Mouse (Mus musculus): ENCODE measurements around the gene Spata16. TPM values are rescaled to one million over a fixed set of nuclear protein-coding genes. Genes with fewer than 3 reads are reported as not detected.
"Not testable (repeated sequence)": the region's sequence is repeated elsewhere in the genome, so short reads cannot be mapped to it uniquely, and the experiment has no call there.

Gene Spata16
- not detected in 2 replicates for polyA plus RNA-seq (2012; rRNA removed)

- WGBS, result 77% methylated on average over 11 of the region's 11 CpGs
- no peak for DNase-seq (ENCODE audit: low read depth, low spot score)
Measured at GRCm38 (mm10) chr3:26637402-26637801, at the start of gene Spata16. Gene Spata16 (plus strand): TSS chr3:26637620.

DNA sequence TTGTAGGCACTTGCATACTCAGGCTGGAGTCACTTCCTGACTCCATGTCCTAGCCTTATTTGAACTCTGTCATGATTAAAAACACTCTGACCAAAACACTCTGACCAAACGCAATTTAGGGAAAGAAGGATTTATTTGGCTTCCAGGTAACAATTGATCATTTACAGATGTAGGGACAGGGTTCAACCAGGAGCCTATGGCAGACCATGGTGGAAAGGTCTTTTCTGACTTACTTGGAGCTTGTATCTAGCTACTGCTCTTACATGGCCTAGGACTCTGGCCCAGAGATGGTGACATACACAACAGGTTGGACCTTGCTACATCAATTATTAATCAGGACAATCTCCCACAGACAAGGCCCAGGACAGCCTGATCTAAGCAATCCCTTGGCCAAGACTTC is 32.6 kb upstream of the Spata16 start:
- no peak for DNase-seq (ENCODE audit: low read depth, low spot score)
- 62% methylated on average over 1 of the region's 1 CpGs for WGBS

- no peak for DNase-seq (ENCODE audit: low read depth, low spot score)
- 40% methylated on average over 5 of the region's 5 CpGs for WGBS
Measured at GRCm38 (mm10) chr3:26608531-26608930, 28.9 kb upstream of the Spata16 start.

GRCm38 (mm10) chr3:26639214-26639613 is 1.8 kb downstream of the Spata16 start:
- no peak for DNase-seq (ENCODE audit: low read depth, low spot score)
- 72% methylated on average over 9 of the region's 9 CpGs for WGBS

DNA sequence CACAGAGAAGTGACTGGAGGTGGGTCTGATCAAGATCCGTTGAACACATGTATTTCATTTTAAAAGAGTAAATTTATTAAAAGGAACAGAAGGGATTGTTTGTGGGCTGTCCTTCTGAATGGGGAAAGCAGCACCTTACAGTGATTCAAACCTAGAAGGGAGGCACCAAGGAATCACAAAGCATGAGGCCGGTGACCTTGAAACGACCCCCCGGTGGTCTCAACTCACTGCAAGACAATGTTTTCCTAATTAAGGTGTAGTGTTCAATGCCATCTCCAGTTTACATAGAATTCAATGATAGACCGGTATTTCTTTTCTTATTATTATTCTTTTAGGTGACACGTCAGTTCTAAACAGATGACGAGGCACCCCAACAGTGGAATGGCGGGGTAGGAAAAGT is 2.4 kb downstream of the Spata16 start:
- 87% methylated on average over 8 of the region's 8 CpGs for WGBS
- no peak for DNase-seq (ENCODE audit: low read depth, low spot score)

- 39% methylated on average over 8 of the region's 8 CpGs for whole genome bisulfite sequencing
- DNase-seq (ENCODE audit: low read depth, low spot score), result no peak
Measured at GRCm38 (mm10) chr3:26640321-26641075, 3.1 kb downstream of the Spata16 start.

GRCm38 (mm10) chr3:26641351-26642249 is 4.2 kb downstream of the Spata16 start:
- WGBS, result 82% methylated on average over 15 of the region's 15 CpGs
- DNase-seq (ENCODE audit: low read depth, low spot score), result no peak

GRCm38 (mm10) chr3:26644136-26644535 is 6.7 kb downstream of the Spata16 start:
- WGBS, result 80% methylated on average over 1 of the region's 1 CpGs
- DNase-seq (ENCODE audit: low read depth, low spot score), result no peak

GRCm38 (mm10) chr3:26646834-26647233 is 9.4 kb downstream of the Spata16 start:
- DNase-seq (ENCODE audit: low read depth, low spot score), result no peak
- WGBS, result 69% methylated on average over 7 of the region's 7 CpGs

- 68% methylated on average over 3 of the region's 3 CpGs for whole genome bisulfite sequencing
Measured at GRCm38 (mm10) chr3:26685832-26686231, 48.4 kb downstream of the Spata16 start.

DNA sequence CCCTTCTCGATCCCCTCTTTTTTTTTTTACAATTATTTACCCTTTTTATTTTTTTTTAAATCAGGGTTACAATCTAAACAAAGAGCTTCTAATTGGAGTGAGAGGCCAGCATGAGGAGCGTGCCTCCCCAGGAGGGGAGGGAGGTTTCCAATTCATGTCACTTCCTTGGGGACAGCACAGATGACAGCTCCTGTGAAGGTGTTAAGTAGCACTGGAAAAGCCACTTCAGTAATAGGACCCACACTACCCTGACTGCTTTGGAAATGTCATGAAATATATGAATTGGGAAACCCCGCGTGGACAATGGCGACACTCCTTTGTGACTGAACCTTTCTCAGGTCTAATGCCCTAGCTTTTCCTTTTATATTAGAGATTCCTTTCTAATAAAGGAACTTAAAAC is 72.1 kb downstream of the Spata16 start:
- WGBS, result 72% methylated on average over 5 of the region's 5 CpGs

More at GRCm38 (mm10) chr3:26685832-26686231, 48.4 kb downstream of the Spata16 start:
- no peak for DNase-seq (ENCODE audit: low read depth, low spot score)

DNA sequence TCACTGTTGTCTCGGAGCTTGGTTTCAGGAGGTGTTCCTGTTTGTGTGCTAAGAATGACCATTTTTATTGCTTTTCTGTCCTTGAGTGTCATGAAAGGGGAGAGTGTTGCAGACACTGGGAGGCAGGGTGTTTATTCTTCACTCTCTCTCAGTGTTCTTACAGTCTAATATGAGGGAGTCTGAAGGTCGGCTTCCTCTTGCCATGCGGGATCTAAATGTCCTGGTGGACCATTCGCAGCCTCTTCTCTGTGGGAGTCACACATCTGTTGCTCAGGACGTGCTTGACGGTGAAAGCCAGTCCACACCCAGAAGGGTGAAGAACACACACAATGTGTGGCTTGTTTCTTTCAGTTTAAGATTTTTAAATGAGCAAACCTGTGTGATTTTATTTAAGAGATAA is 90.1 kb downstream of the Spata16 start:
- 16% methylated on average over 6 of the region's 6 CpGs for WGBS

More for the DNA sequence above, 72.1 kb downstream of the Spata16 start:
- DNase-seq (ENCODE audit: low read depth, low spot score), result not testable (repeated sequence)

DNA sequence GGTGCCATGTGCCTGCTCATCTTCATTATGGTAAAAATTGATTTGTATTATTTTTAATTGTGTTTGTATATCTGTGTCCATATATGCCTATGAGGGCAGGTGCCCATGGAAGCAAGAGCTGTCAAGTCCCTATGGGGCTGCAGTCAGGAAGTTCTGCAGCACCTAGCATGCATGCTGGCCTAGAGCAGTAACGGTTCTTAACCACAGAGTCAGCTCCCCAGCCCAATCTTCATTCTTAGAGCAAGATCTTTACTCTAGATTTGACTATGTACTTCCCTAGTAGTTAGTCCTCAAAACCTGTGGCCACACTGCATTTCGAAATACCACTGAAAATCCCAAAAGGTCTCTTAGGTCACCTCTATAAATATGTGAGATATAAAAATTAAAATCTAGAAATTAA is 113.1 kb downstream of the Spata16 start:
- DNase-seq (ENCODE audit: low read depth, low spot score), result no peak
- WGBS, result 54% methylated on average over 2 of the region's 2 CpGs

More for the DNA sequence above, 90.1 kb downstream of the Spata16 start:
- DNase-seq (ENCODE audit: low read depth, low spot score), result no peak

- no peak for DNase-seq (ENCODE audit: low read depth, low spot score)
- WGBS, result 80% methylated on average over 6 of the region's 6 CpGs
Measured at GRCm38 (mm10) chr3:26752441-26752840, 115.0 kb downstream of the Spata16 start.

DNA sequence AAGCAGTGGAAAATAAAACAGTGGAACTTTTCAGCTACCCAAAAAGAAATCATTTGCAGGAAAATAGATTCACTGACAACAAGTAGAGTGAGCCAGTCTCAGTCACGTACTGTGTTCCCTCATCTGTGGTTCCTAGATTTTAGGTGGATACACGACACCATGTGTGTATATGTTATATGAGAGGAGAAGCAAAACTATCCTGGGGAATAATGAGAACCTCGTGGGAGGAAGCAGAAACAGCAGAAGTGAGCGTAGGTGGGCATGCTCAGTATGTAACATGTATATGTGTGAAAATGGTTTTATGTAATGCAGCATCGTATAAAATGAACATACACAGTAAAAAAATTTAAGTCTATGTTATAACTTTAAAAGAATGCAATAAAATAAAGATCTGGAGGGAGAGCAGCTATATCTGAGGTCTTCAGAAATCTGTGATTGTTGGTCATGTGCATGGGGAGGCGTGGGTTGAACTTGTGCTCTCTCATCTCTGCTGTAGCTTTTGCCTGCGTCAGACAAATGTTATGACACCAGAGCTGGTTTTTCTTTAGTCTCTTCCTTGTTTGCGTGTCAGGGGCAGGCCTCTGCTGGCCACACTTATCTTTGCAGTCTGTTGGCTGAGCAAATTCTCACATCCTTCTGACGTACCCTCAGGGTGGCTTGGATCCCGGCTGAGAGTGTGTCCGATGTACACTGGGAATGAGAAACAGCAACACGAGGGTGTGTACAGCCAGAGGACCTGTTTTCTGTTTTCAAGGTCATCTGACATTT is 156.1 kb downstream of the Spata16 start:
- DNase-seq (ENCODE audit: low read depth, low spot score), result no peak
- WGBS, result 53% methylated on average over 12 of the region's 12 CpGs

- no peak for DNase-seq (ENCODE audit: low read depth, low spot score)
Measured at GRCm38 (mm10) chr3:26795851-26796538, 158.6 kb downstream of the Spata16 start.

DNA sequence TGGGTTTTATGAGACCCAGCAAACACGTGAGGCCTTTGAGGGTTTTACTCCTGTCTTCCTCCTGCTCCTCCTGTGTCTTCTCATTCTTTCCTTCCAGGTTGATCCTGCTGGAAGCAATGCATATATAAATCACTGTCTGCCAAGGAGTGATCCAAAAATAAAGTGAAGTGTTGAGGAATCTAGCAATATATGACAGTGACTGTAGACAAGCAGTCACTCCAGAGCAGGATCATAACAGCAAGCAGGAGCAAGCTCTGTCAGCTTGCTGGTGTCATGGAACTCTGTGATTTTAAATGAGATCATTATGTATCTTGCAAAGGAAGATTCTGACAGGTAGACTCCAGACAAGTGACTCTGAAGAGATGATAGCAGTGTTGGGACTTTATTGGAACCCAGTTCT is 159.5 kb downstream of the Spata16 start:
- no peak for DNase-seq (ENCODE audit: low read depth, low spot score)

More at GRCm38 (mm10) chr3:26795851-26796538, 158.6 kb downstream of the Spata16 start:
- WGBS, result 88% methylated on average over 7 of the region's 7 CpGs

GRCm38 (mm10) chr3:26814307-26814706 is 176.9 kb downstream of the Spata16 start:
- no peak for DNase-seq (ENCODE audit: low read depth, low spot score)
- 69% methylated on average over 8 of the region's 8 CpGs for WGBS

More for the DNA sequence above, 159.5 kb downstream of the Spata16 start:
- WGBS, result 60% methylated on average over 1 of the region's 1 CpGs

DNA sequence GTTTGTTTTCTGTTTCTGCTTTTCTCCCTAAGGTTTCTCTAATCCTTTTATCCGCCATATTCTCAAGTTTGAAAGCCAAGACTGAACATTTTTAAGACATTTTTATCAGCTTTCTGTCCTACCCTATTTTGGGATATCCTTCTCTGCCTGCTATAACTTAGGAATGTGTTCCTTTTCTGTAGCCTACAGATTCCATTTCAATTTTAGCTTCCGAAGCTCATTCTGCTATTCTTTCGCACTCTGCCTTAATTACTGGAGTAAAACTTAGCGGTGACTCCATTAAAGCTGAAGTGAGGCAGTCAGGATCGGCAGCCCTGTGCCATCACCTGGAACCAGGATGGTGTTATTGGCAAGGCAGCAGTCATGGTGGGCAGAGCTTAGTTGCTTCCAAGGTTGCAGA is 178.3 kb downstream of the Spata16 start:
- 93% methylated on average over 5 of the region's 5 CpGs for WGBS

More for the DNA sequence above, 178.3 kb downstream of the Spata16 start:
- no peak for DNase-seq (ENCODE audit: low read depth, low spot score)
